Mouse (Mus musculus) heart, postnatal 10 days (tissue): ENCODE results near the gene Ccdc88c. TPM values are rescaled to one million over a fixed set of nuclear protein-coding genes. Genes with fewer than 3 reads are reported as not detected.
A peak's percentile ranks its signal among the peaks of the same experiment; 100 is the strongest.

Source experiments
- DNase-seq, 2 experiments: peaks; one replicate each; pipeline ENCODE4 v3.0.0; 2021
- intact Hi-C: fragments of 180-260 bp; cut with DNase I; formaldehyde crosslinking; loops from one replicate; pipeline ENCODE4 v1.15.1; 2025
- total RNA-seq, 2 experiments: library from RNA; stranded (reverse); gene quantifications; 2 replicates each; pipeline ENCODE4 v1.2.3; 2021

Gene Ccdc88c
- total RNA-seq, 2 experiments from 2014 or later = 11.9 to 13.2 TPM

GRCm38 (mm10) chr12:100897736-100898650, 130.9 kb downstream of the Ccdc88c start:
- intact Hi-C loops = no loop called here
- DNase-seq = no peak

DNA sequence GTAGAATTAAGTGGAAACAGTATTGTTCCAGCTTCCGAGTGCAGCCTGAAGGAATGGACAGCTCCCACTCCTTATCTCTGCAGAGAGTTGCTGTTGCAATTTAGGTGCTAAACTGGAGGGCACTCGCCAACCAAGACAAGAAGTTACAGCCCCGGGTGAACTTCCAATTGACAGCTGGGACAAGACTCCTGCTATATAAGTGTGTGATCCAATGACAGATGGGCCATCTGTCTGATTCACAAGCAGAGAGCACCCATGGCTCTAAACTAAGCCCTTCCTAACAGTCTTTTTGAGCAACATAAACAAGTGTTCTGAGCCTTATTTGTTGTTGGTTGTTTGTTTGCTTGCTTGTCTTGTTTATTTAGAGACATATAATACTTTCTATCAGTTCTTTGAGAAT, 132.2 kb downstream of the Ccdc88c start:
- intact Hi-C loops = no loop called here
- no peak for DNase-seq

GRCm38 (mm10) chr12:100895504-100895903, 133.4 kb downstream of the Ccdc88c start:
- no peak for DNase-seq
- intact Hi-C loops = no loop called here

DNA sequence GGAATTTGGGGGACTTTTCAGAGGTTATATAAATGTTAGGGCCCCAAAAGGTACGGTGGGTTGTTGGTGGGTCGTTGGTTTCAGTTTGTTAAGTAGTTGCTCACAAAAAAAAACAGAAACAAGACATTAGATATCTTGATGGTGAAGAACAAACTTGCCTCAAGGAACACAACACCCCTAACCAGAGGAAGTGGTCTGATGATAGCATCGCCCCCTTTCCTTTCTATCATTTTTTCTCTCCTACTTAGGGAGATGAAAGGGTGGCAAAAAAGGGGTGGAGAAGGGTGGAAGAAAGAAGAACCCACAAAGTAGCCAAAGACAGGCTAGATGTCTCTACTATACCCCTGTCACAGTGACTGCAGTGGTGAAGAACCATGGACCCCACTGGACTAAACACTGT, 138.3 kb downstream of the Ccdc88c start:
- DNase-seq = no peak
- intact Hi-C loops = no loop called here

- DNase-seq = peak; percentile 59 to 63
Measured at GRCm38 (mm10) chr12:100887801-100888258, 141.0 kb downstream of the Ccdc88c start.

DNA sequence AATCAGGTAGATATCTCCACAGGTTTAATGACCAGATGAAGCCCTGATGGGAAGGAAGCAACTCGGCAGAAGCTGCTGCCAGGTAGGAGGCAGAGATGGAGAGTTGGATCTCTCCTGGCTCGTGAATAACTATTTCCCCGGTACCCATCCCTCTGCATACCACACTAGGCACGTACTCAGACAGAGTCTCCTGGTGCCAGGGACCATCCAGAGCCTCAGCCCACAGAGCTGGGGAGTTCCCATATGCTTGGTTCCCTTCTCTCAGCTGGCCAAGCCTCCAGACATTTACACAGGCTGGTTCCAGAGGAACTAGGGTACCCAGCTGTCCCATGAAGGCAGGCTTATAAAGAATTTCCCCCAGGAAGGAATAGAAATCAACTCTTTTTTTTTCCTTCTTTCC, 142.0 kb downstream of the Ccdc88c start:
- intact Hi-C loops = no loop called here
- DNase-seq = no peak

More at GRCm38 (mm10) chr12:100887801-100888258, 141.0 kb downstream of the Ccdc88c start:
- intact Hi-C loops = no loop called here

- intact Hi-C loops = no loop called here
- DNase-seq = no peak
Measured at GRCm38 (mm10) chr12:100885585-100885984, 143.3 kb downstream of the Ccdc88c start.

DNA sequence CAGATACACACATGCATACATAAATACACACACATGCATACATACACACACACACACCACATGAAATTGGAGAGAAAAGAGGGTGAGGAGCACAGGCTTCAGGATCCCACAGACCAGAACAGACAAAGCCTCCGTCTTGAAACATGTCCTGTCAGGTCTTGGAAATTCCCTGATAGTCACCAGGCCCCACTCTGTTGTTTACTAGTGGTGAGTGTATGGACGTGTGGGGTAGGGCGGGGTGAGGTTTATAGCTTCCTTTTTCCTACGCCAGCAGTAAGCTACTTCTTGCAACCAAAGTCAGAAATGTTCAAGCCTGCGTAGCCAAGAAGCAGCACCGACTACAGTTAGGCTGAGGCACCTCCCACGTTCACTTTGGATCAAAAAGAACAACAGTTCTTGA, 145.7 kb downstream of the Ccdc88c start:
- intact Hi-C loops = no loop called here
- DNase-seq = no peak

- DNase-seq = no peak
- intact Hi-C loops = no loop called here
Measured at GRCm38 (mm10) chr12:100878556-100878955, 150.3 kb downstream of the Ccdc88c start.

DNA sequence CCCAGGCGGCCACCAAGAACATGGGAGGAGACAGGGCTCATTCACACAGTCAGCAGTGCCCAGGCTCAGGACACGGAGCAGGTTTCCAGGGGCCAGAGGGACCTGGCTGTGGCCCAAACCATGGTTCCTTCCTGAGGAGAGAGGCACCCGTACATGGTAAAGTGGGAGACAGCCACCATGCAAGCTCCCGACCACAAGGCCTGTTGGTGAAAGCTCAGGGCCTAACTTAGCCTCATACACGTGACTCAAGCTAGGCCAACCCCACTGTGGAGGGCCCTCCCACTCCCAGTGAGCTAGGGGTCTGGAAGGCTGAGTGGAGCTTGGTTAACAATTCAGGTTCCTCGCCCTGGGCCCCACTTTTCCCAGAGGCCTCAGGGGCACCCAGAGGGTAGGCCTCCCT, 150.9 kb downstream of the Ccdc88c start:
- intact Hi-C loops = no loop called here
- DNase-seq = no peak

- intact Hi-C loops = no loop called here
- DNase-seq = no peak
Measured at GRCm38 (mm10) chr12:100875960-100876359, 152.9 kb downstream of the Ccdc88c start.

GRCm38 (mm10) chr12:100875553-100875952, 153.3 kb downstream of the Ccdc88c start:
- no peak for DNase-seq
- intact Hi-C loops = no loop called here

- intact Hi-C loops = no loop called here
- no peak for DNase-seq
Measured at GRCm38 (mm10) chr12:100873612-100874011, 155.2 kb downstream of the Ccdc88c start.

DNA sequence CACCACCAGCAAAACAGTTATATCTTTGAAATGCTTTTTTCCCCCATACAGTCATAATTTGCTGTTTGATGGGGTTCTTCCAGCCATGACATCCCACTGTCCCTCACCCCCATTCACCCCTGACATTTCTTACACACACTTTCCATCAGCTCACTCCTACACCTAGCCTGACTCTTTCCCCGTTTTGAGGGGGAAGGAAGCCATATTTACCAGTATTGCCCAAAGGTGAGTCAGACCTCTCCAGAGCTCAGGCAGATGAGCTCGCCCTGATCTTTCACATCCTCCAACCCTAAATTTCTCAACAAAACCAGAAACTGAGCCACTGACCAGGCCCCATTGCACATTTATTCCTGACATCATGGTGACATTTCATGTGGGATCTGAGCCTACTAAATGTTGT, 157.0 kb downstream of the Ccdc88c start:
- no peak for DNase-seq
- intact Hi-C loops = no loop called here

DNA sequence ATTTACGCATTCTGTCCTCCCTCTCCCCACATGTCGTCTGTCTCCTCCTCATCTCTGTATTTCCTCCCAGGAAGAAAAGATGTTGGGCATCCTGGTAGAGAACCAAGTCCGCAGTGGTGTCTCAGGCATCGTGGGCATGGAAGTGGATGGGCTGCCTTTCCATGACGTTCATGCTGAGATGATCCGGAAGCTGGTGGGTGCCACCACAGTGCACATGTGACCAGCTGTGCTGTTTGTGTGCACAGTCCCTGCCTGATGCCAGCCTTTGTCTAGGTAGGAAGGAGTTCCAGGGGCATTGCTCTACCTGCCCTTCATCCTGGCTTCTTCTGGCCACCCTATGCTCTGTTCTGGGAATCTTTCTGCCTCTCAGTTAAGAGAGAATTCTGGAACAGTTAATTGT, 157.6 kb downstream of the Ccdc88c start:
- intact Hi-C loops = no loop called here
- no peak for DNase-seq

- intact Hi-C loops = loop anchor here (5.0 kb wide), 1 partner anchor 39 kb away; the partner anchor contains the start of gene Gpr68
- no peak for DNase-seq
Measured at GRCm38 (mm10) chr12:100868049-100868622, 160.7 kb downstream of the Ccdc88c start.

DNA sequence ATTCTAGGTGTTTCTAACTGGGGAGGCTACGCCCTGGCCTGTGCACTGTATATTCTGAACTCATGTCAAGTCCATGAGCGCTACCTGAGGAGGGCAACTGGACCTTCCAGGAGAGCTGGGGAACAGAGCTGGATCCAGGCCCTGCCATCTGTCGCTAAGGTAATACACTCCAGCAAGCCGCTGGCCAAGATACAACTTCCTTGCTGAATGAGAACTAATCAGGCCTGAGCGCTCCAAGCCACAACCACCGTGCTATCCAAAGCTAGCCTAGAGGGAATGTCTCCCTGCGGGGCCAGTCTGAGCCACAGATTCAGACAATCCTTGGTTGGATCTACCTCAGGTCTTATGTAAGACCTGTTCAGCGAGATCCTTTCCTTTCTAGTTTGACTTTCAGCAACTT, 161.8 kb downstream of the Ccdc88c start:
- no peak for DNase-seq
- intact Hi-C loops = loop anchor here (5.0 kb wide), 1 partner anchor 40 kb away; the partner anchor contains the start of gene Gpr68

GRCm38 (mm10) chr12:100865509-100866078, 163.3 kb downstream of the Ccdc88c start:
- intact Hi-C loops = loop anchor here (5.0 kb wide), 1 partner anchor 42 kb away; the partner anchor contains the start of gene Gpr68
- DNase-seq = no peak

GRCm38 (mm10) chr12:100865072-100865471, 163.8 kb downstream of the Ccdc88c start:
- intact Hi-C loops = loop anchor here (5.0 kb wide), 1 partner anchor 42 kb away; the partner anchor contains the start of gene Gpr68
- DNase-seq = no peak

DNA sequence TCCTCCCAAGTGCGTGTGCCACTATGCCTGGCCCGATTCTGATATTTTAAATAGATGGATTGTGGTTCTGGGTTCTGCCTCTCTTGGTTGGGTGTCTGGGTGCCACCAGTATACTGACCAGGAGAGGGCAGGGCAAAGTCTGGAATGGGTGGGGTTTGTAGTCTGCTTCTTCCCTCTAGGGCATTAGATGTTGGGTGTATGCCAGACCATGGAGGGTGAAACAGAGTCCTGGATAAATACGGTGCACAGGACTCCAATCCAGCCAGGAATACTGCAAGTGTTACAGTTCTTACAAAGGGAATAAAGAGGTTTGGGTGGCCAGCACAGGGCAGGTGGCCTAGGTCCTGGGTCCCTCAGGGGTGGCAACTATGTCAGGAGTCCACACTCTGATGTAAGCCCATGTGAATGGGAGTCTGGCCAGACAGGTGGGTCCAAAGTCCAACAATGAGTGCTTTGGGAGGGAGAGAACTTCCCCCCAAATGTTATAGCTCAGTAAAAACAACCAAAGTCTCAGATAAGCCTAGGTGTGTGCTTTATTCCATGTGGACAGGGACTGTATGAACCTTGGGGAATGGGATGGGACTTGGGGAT, 165.9 kb downstream of the Ccdc88c start:
- DNase-seq = no peak
- intact Hi-C loops = no loop called here

DNA sequence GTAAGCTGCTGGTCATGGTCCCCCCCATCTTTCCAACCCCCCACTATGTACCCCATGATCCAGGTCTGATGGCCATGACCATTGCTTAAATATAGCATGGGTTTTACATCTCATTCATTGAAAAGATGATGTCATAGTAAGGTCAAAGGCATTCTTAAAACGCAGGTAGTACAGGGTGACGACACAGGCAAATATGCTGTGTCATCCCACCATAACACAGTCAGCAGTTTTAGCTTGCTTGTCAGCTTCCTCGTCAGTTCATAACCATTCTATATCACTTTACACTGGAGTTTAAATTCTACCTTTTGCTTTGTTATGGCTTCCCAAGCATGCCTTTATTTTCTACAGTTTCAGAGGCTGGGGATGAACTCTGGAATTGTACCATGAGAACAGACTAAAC, 166.6 kb downstream of the Ccdc88c start:
- intact Hi-C loops = no loop called here
- DNase-seq = no peak
